Mouse (Mus musculus) forebrain, embryonic 13.5 days (tissue): ENCODE results near the gene Arap1. TPM values are rescaled to one million over a fixed set of nuclear protein-coding genes. Genes with fewer than 3 reads are reported as not detected.
A peak's percentile ranks its signal among the peaks of the same experiment; 100 is the strongest.

Source experiments
- ATAC-seq: fragments of 200-750 bp; cut with Nextera tagmentation; 2 replicates; pipeline ENCODE4 v1.8.0; 2017
- H3K27ac ChIP-seq: fragments of 300-500 bp; sonication (generic); 2 replicates; pipeline ENCODE4 v1.5.1; 2015; ENCODE audit warnings: inconsistent platforms, mild to moderate bottlenecking, moderate library complexity
- H3K27me3 ChIP-seq: fragments of 300-500 bp; sonication (generic); 2 replicates; pipeline ENCODE4 v1.6.1; 2015; ENCODE audit warnings: mild to moderate bottlenecking, inconsistent platforms
- H3K36me3 ChIP-seq: fragments of 300-500 bp; sonication (generic); 2 replicates; pipeline ENCODE4 v1.6.1; 2015; ENCODE audit warnings: mild to moderate bottlenecking, inconsistent platforms; ENCODE audit not compliant: poor library complexity, severe bottlenecking
- H3K4me1 ChIP-seq: fragments of 300-500 bp; sonication (generic); 2 replicates; pipeline ENCODE4 v1.6.1; 2015; ENCODE audit warnings: inconsistent platforms
- H3K4me2 ChIP-seq: fragments of 300-500 bp; sonication (generic); 2 replicates; pipeline ENCODE4 v1.6.1; 2015; ENCODE audit warnings: inconsistent platforms, mild to moderate bottlenecking, moderate library complexity
- H3K4me3 ChIP-seq: fragments of 300-500 bp; sonication (generic); 2 replicates; pipeline ENCODE4 v1.5.1; 2015; ENCODE audit warnings: mild to moderate bottlenecking, inconsistent platforms
- H3K9ac ChIP-seq: fragments of 300-500 bp; sonication (generic); 2 replicates; pipeline ENCODE4 v1.6.1; 2015; ENCODE audit warnings: mild to moderate bottlenecking, inconsistent platforms
- H3K9me3 ChIP-seq: fragments of 300-500 bp; sonication (generic); replicated peaks from 2 replicates; pipeline ENCODE4 v1.6.1; 2016; ENCODE audit warnings: inconsistent platforms
- WGBS: fragments of 180-500 bp; shearing (Covaris S2); methylation state at CpG from one replicate; pipeline ENCODE4 v1.1.7; 2015; 5-methylcytosine and 5-hydroxymethylcytosine counted together
- polyA plus RNA-seq: library from polyadenylated mRNA; unstranded; fragments of >200 nt; fragmentation: Nextera tagmentation; extraction: Ambion mirVana; gene quantifications from 2 replicates; pipeline ENCODE4 v1.2.1, GENCODE M21; 2015

Gene Arap1
- polyA plus RNA-seq, 1 experiment from 2014 or later = 4.8 TPM

DNA sequence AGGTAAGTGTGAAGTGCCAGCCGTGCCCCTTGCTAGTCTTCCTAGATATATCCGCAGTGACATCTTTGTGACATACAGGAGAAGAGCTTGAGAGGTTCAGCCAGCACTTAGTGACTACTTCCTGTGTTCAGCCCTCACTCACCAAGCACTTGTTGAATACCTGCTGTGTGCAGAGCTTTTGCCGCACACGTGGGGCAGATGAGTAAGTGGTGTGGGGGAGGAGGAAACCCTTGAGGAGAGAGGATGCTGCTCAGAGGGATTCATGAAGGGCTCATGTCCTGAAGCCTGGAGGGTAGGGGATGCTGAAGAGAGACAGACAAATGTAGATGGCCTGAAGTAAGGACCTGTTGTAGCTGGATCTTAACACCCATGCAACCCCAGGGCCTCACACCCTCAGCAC, 66.3 kb downstream of the Arap1 start:
- Histone ChIP-seq H3K9me3 (no peaks in the 10 kb centered on the region), H3K27ac (peak overlapping the region; percentile 78; the same call in 1 of the 2 replicates), H3K9ac (no peak overlapping the region), H3K4me1 (peaks cover 27% of the 10 kb centered on the region), H3K4me2 (no peak overlapping the region), H3K36me3 (no peaks in the 10 kb centered on the region), H3K27me3 (peaks cover 22% of the 10 kb centered on the region; the same call in 1 of the 2 replicates), H3K4me3 (no peak overlapping the region)
- WGBS = 55% methylated on average over 4 of the region's 4 CpGs
- ATAC-seq = no peak

DNA sequence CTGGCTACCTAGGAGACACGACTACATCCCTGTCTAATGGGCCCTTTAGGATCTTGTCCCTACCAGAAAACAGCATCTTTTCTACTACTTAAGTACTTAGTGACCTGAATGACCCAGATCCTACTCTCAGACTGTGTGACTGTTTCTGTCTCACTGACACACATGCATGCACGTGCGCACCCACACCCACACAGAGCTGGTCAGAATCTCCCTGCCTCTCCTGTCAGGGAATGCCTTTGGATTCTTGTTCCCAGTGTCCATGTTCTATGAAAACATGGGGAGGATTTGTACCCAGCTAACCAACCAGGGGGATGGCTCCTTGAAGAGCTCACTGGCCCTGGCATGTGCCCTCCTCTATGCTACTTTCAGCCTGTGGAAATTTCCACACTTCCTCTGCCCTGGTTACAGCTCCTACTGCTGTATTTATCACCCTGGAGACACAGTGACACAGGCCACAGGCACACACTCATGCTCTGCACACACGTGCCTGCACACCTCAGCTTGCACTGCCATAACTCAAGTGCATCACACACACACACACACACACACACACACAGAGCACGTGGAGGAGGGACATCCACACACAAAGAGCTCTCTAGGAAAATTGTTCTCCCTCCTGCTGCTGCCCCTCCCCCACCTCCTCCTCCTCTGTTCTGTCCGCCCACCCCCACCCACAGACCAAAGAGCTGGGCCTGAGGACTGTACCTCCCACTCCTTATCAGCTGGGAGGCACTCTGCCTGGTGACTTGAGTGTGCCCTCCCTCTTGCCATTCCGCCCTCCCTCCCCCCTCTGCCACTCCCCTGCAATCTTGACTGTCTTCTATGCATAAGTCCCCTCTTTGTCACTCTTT, 67.0 kb downstream of the Arap1 start:
- H3K27me3 ChIP-seq = peaks cover 24% of the 10 kb centered on the region
- H3K4me2 ChIP-seq = no peak overlapping the region
- no peaks in the 10 kb centered on the region for H3K36me3 ChIP-seq
- ATAC-seq = peak; percentile 72
- H3K9me3 ChIP-seq = no peaks in the 10 kb centered on the region
- 24% methylated on average over 6 of the region's 7 CpGs for WGBS
- H3K27ac ChIP-seq = peak overlapping the region; percentile 78
- no peak overlapping the region for H3K9ac ChIP-seq
- H3K4me1 ChIP-seq = peaks cover 34% of the 10 kb centered on the region
- H3K4me3 ChIP-seq = no peak overlapping the region

DNA sequence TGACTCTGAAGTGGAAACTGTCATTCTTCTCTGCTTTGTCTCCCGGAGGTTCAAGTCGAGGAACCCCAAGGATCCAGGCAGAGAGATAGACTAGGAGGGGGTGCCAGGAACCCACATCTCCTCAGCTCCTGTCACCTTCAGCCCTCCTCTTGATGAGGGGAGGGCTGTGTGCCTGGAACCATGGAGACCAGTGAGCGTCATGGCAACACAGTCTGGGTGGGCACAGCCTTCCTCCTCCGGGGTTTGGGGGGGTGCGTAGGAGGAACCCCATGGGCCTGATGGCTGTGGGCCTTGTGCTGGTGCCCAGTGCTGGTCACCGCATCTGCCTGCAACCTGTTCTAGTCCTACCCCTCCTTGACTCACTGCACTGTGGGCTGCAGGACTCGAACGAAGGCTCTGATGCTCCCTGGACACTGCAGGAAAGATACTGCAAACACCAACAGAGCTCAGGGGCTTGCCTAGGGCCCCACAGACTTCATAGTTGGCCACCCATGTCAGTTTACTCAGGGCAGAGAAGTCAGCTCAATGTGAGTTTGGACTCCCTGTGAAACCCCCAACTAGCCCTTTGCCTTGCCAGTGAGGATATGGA, 67.7 kb downstream of the Arap1 start:
- Histone ChIP-seq H3K4me2 (no peak overlapping the region), H3K27me3 (peaks cover 31% of the 10 kb centered on the region), H3K27ac (peak overlapping the region; percentile 78), H3K36me3 (no peaks in the 10 kb centered on the region), H3K4me3 (no peak overlapping the region), H3K9ac (no peak overlapping the region), H3K4me1 (peaks cover 38% of the 10 kb centered on the region), H3K9me3 (no peaks in the 10 kb centered on the region)
- peak; percentile 57 for ATAC-seq
- 34% methylated on average over 8 of the region's 8 CpGs for WGBS

DNA sequence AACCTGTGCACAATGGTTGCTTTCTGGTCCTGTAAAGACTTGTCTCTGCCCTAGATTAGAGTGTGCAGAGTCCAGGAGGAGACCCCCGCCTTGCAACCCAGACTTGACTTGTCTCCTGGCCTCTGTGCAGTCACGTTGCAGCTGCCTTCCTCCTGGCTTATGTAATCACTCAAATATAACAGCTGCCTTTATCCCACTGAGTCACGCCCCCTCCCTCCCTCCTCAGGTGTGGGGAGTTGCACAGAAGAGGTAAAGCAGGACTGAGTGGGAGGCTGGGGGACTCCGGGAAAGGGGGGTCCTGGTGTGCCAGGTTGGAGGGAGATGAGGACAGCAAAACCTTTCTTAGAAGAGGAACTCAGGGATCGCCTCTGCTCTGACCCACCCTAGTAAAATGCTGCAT, 68.5 kb downstream of the Arap1 start:
- H3K36me3 ChIP-seq = no peaks in the 10 kb centered on the region
- H3K9ac ChIP-seq = no peak overlapping the region
- 68% methylated on average over 5 of the region's 5 CpGs for WGBS
- H3K4me3 ChIP-seq = no peak overlapping the region
- no peaks in the 10 kb centered on the region for H3K9me3 ChIP-seq
- H3K4me2 ChIP-seq = no peak overlapping the region
- H3K4me1 ChIP-seq = peaks cover 44% of the 10 kb centered on the region
- H3K27me3 ChIP-seq = peaks cover 32% of the 10 kb centered on the region
- H3K27ac ChIP-seq = no peak overlapping the region
- ATAC-seq = no peak

DNA sequence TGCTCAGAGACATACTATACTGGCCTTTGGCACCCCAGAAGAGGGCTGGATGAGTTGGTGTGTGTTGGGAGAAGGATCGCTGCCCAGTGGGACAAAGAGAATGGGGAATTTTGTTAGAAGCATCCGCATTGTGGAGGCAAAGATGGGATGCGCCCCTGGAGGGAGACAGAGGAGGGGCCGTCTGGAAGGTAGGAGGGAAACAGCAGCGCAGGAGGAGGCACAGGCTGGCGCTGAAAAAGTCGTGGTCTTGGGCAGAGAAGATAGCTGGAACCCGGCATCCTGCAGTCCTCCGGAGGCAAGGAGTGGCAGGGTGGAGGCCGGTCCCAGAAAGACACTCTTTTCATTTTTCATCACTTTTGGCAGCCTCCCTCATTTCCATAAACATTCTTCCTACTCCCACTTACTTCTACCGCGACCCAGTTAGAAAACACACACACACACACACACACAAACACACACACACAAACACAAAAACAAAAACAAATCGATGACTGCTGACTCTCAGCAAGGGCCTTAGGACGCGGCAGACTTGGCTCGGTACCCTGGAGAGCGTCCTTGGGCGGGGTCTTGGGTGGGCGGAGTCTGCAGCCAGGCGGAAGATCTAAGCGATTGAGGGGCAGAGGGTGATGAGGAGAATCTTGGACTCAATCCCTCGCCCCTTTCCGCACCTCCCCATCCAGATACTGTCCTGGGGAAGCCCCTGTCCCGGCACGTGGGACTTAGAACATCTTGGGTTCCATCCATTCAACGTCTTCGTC, 71.3 kb downstream of the Arap1 start:
- no peak overlapping the region for H3K27ac ChIP-seq

DNA sequence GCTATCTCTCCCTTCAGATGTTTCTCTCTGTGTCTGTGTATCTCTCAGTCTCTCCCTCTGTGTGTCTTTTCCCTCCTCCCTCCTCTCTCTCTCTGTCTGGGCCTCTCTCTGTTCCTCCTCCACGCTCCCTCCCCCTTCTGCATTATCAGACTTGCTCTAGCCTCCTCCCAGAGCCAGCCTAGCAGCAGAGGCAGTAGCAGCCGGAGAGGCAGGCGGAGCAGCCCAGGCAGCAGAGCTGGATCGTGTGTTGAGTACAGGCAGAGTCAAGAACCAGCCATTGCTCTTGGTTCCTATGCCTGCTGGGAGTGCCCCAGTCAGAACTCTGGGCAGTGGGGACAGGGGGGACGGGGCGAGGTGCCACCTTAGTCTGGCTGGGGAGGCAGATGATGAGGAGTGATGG, 73.7 kb downstream of the Arap1 start, which contains the start of gene Pde2a:
Gene Pde2a (plus strand): TSS at position 163 of the 400 bp plus-strand sequence.
- 13% methylated on average over 6 of the region's 6 CpGs for WGBS
- Histone ChIP-seq H3K9me3 (no peaks in the 10 kb centered on the region), H3K36me3 (no peaks in the 10 kb centered on the region), H3K4me1 (peaks cover 60% of the 10 kb centered on the region), H3K9ac (peak within 1 kb of the TSS; percentile 61), H3K4me3 (peak within 1 kb of the TSS; percentile 31), H3K27me3 (peaks cover 36% of the 10 kb centered on the region), H3K27ac (peak within 1 kb of the TSS; percentile 49; the same call in 1 of the 2 replicates), H3K4me2 (peak within 1 kb of the TSS; percentile 56)
- ATAC-seq = peak; percentile 82

More for the DNA sequence above, 71.3 kb downstream of the Arap1 start:
- Histone ChIP-seq H3K9ac (no peak overlapping the region), H3K4me3 (0 out of 2 replicates have a peak overlapping the region, but pooled peaks have one; percentile 4), H3K4me1 (peaks cover 69% of the 10 kb centered on the region), H3K4me2 (peak overlapping the region; percentile 40), H3K36me3 (no peaks in the 10 kb centered on the region), H3K27me3 (peaks cover 36% of the 10 kb centered on the region), H3K9me3 (no peaks in the 10 kb centered on the region)
- no peak for ATAC-seq
- WGBS = 4% methylated on average over 27 of the region's 27 CpGs

DNA sequence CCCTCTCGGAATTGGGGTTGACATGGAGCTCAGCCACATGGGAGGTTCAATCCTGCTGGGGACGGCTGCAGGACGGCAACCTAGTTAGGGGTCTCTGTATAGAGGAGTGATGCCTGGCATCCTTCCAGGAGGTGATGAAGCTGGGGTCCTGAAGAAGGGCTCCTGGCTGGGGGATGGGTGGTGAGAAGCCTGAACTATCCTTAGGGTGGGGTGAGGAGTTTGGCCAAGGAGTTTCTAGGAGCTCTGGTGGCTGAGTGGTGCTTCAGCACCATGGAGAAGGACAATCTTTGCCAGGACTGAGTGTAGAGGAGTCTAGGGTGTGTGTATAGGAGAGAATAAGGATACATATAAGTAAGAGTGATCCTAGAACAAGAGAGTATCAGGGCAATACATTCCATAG, 74.2 kb downstream of the Arap1 start:
- Histone ChIP-seq H3K4me2 (peak overlapping the region; percentile 56), H3K4me3 (peak overlapping the region; percentile 31), H3K27ac (no peak overlapping the region), H3K4me1 (peaks cover 65% of the 10 kb centered on the region), H3K9me3 (no peaks in the 10 kb centered on the region), H3K36me3 (no peaks in the 10 kb centered on the region), H3K27me3 (peaks cover 31% of the 10 kb centered on the region), H3K9ac (peak overlapping the region; percentile 61)
- WGBS = 4% methylated on average over 3 of the region's 3 CpGs
- ATAC-seq = peak; percentile 5

DNA sequence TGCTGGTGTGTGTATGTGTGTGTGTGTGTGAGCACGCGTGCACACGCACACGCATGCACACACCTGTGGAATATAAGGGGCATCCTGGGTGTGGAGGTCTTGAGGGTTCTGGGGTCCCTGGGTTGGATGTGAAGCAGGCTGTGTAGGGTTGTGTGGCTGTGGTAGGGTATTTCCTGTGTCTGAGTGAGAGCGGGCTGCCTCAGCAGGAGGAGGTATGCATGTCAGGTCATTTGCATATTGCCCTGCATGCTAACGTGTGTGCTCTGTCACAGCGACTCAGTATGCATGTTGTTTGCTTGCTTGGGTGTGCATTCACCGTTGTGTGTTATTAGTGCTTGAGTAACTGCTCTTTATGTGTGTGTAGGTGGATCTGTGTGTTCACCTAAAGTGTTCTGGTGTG, 74.8 kb downstream of the Arap1 start:
- Histone ChIP-seq H3K4me2 (peak overlapping the region; percentile 56), H3K4me3 (0 out of 2 replicates have a peak overlapping the region, but pooled peaks have one; percentile 31), H3K27me3 (peaks cover 25% of the 10 kb centered on the region), H3K9me3 (no peaks in the 10 kb centered on the region), H3K9ac (peak overlapping the region; percentile 61; the same call in 1 of the 2 replicates), H3K27ac (no peak overlapping the region), H3K4me1 (peaks cover 68% of the 10 kb centered on the region), H3K36me3 (no peaks in the 10 kb centered on the region)
- WGBS = 84% methylated on average over 8 of the region's 8 CpGs
- no peak for ATAC-seq

DNA sequence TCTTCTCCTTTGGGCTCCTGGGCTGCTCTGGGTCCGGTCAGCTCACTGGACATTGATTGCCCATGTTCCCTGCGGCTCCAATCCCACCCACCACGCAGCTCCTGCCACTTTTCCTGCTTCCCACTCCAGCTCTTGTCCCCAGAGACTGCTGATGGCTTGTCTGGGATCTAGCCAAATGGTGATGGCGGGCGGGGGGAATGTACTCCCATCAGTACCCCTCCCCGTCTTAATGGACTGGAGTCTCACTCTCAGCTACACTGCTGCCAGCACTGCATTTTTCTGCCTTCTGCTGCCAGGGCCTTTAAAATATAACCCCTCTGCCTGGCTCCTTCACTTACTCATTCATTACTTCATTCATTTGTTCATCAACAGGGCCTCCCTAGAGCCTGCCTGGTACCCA, 76.1 kb downstream of the Arap1 start:
- H3K9me3 ChIP-seq = no peaks in the 10 kb centered on the region

DNA sequence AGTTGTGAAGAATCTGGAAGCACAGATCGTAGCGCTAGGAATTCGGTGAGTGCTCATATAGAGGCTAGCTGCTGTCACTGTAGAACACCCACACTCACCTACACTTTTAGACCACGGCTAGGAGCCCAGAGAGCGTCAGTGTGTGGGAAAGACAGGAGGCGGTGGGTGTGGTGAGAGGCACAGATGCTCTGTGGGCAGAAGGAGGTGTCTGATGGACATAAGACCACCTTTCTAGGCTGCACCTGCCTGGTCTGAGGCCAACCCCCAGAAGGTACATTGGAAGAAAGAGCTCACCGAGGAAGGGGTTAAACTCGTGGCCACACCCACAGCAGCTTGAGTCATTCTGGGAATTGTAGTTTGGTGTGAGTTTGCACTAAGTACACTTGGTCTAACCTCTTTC, 78.8 kb downstream of the Arap1 start:
- Histone ChIP-seq H3K27ac (no peak overlapping the region), H3K4me2 (no peak overlapping the region; the same call in 1 of the 2 replicates), H3K4me3 (no peak overlapping the region), H3K4me1 (peaks cover 43% of the 10 kb centered on the region), H3K9ac (no peak overlapping the region), H3K9me3 (no peaks in the 10 kb centered on the region), H3K36me3 (no peaks in the 10 kb centered on the region), H3K27me3 (0 out of 2 replicates have a peak, but pooled peaks cover 4% of the 10 kb centered on the region)
- 68% methylated on average over 8 of the region's 8 CpGs for WGBS
- ATAC-seq = no peak; the same call in 1 of the 2 replicates

More for the DNA sequence above, 76.1 kb downstream of the Arap1 start:
- WGBS = 57% methylated on average over 6 of the region's 6 CpGs
- Histone ChIP-seq H3K36me3 (no peaks in the 10 kb centered on the region), H3K9ac (no peak overlapping the region), H3K27me3 (peaks cover 16% of the 10 kb centered on the region), H3K27ac (no peak overlapping the region), H3K4me3 (no peak overlapping the region), H3K4me2 (no peak overlapping the region), H3K4me1 (peaks cover 65% of the 10 kb centered on the region)
- ATAC-seq = no peak

DNA sequence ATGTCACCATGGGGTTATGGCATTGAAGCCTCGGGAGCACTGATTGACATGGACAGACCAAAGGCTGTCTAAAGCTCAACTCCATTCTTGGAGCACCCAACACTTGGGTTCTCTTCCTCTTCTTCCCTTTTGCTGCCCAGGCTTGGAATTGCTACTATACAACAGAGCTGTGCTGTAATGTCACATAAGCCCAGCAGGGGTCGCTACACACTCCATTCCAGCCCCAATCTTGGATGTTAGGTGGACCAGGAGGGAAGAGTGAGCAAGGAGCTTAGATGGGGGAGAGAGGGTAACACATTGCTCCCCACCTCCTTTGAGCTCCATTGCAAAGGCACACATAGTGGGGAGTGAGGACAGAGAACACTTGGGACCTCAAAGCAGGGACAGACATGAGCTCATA, 79.9 kb downstream of the Arap1 start:
- Histone ChIP-seq H3K36me3 (no peaks in the 10 kb centered on the region), H3K9me3 (no peaks in the 10 kb centered on the region), H3K4me1 (peaks cover 33% of the 10 kb centered on the region), H3K9ac (no peak overlapping the region), H3K27me3 (0 out of 2 replicates have a peak, but pooled peaks cover under 1% of the 10 kb centered on the region), H3K4me2 (no peak overlapping the region), H3K4me3 (no peak overlapping the region), H3K27ac (no peak overlapping the region)
- no peak for ATAC-seq
- 8% methylated on average over 2 of the region's 2 CpGs for WGBS
